24 mouse cellular contexts compared by ENCODE assay signal in the genomic region with DNA sequence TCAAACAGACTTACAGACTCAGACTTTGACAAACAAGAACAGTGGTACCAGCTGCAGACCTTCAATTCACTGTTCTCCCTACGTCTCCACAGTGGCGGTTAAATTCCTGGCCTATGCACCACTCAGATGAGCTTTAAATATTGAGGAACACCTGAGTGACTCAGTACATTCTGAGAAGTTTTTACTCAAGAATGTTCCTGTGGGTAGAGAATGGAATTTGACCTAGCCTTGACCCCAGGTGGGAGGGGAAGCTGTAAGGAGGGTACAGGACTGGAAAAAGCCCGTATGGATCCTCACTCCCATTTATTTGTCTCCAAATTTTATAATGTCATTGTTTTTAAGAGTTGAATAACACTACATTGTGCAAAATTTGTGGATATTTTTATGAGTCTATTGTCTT.
DNase-seq lines count a peak whose midpoint lies in the region.
"Had no signal": no experiment of that assay in that cellular context is flagged by ENCODE, and none has a peak within 500 bp of the region (broad histone marks: within the 10 kb centered on the region; RNA-seq: fewer than 3 reads in every experiment).

No protein-coding gene starts in this region.

- H3K27me3 ChIP-seq in midbrain, embryonic 10.5 days (ENCODE audit: low read depth, poor library complexity, severe bottlenecking): no peaks in the 10 kb centered on the region
- H3K27me3 ChIP-seq: CH12.LX; embryonic facial prominence, embryonic 13.5 days; embryonic facial prominence, embryonic 15.5 days; forebrain, embryonic 12.5 days; Patski had no signal

- no peak overlapping the region for H3K4me3 ChIP-seq in midbrain, embryonic 10.5 days
- H3K4me3 ChIP-seq: embryonic facial prominence, embryonic 13.5 days; embryonic facial prominence, embryonic 15.5 days; erythroblast, embryonic 14.5 days; forebrain, embryonic 10.5 days; forebrain, embryonic 12.5 days had no signal

- H3K4me1 ChIP-seq in midbrain, embryonic 10.5 days: no peaks in the 10 kb centered on the region
- H3K4me1 ChIP-seq: embryonic facial prominence, embryonic 13.5 days; embryonic facial prominence, embryonic 15.5 days; forebrain, embryonic 10.5 days; forebrain, embryonic 12.5 days had no signal

- H3K9me3 ChIP-seq in midbrain, embryonic 10.5 days (replicated peaks): no peaks in the 10 kb centered on the region
- H3K9me3 ChIP-seq: embryonic facial prominence, embryonic 15.5 days; forebrain, embryonic 10.5 days; forebrain, embryonic 12.5 days had no signal

- no peak overlapping the region for H3K27ac ChIP-seq in midbrain, embryonic 10.5 days (replicated peaks)
- H3K27ac ChIP-seq: embryonic facial prominence, embryonic 13.5 days; embryonic facial prominence, embryonic 15.5 days; forebrain, embryonic 10.5 days; forebrain, embryonic 12.5 days had no signal

- H3K36me3 ChIP-seq in midbrain, embryonic 10.5 days: no peaks in the 10 kb centered on the region
- H3K36me3 ChIP-seq: embryonic facial prominence, embryonic 13.5 days; embryonic facial prominence, embryonic 15.5 days; forebrain, embryonic 10.5 days; forebrain, embryonic 12.5 days; G1E had no signal

- DNase-seq in ES-CJ7 (ENCODE audit: low read depth, low spot score) (peak; percentile 58), R1 (ENCODE audit: low read depth, low spot score) (peak; percentile 90)
- DNase-seq in mesoderm, embryonic 11.5 days (ENCODE audit: low read depth, low spot score): peak; percentile 0
- no peak for DNase-seq in midbrain, embryonic 10.5 days (ENCODE audit: low spot score)
- no peak for DNase-seq in spleen, postnatal 36 days (ENCODE audit: low spot score in 2 of 2)
- DNase-seq: adrenal gland, adult 2 months; adrenal gland, postnatal 10 days; adrenal gland, postnatal 25 days; B cell, adult 2 months; cerebellum, adult 11 months; cerebellum, adult 18-20 months; cerebellum, adult 8-10 months; cerebellum, adult 9-11 months; cerebellum, postnatal 14 days; cerebellum, postnatal 36 days; embryo, embryonic 11 days had no signal

- WGBS in midbrain, embryonic 10.5 days: 80% methylated on average over 3 of the region's 3 CpGs

Comparison
In these comparisons a context has a peak if more than half of its experiments do, and no peak if none do; other contexts are left out.
1. DNase-seq: peak in ES-CJ7 (single experiment), R1 (single experiment) and mesoderm, embryonic 11.5 days (single experiment); none in midbrain, embryonic 10.5 days (single experiment) and spleen, postnatal 36 days (0 of 2).